Mouse (Mus musculus): ENCODE results near the gene 4833423E24Rik.

Gene 4833423E24Rik

DNA sequence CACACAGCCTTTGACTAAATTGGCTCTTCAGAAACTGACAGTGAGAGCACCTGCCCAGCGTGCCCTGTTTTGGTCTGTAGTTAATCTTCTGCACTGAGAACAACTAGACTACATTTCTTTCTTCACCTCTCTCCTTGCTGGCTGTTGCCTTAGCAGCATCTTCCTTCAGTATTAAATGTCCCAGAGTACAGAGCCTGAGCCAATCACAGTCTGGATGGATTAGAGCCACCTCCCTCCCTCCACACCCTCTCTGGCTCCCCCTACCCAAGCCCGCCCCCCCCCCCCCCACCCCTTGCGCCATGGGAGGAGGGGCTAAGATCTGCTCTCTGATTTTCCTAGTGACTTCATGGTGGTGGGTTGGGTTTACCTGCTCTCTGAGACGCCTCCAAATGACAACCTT is at the start of gene 4833423E24Rik:
4833423E24Rik (minus strand) TSS at position 146 of the 400 bp plus-strand sequence.
- no peak for DNase-seq (ENCODE audit: low read depth)

DNA sequence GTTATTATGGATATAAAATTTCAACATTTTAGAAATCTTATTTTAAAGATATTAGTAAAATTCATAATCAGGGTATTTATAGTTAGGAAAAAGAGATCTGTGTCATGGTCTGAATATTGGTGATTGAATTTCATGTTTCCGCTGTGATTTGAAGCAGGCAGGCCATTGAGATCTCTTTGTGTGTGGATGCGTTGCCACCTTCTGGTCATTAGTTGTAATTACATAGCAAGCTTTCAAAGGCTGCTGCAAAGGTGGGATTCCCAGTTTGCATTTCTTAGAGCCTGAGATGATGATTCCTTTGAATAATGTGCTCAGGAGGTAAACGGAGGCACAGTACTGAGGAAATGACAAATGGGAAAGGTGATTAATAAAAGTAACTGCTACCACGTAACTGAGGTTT is 42.4 kb upstream of the 4833423E24Rik start:
- DNase-seq (ENCODE audit: low read depth), result peak; percentile 55

GRCm38 (mm10) chr2:85560226-85560625 is 41.4 kb upstream of the 4833423E24Rik start:
- peak; percentile 24 for DNase-seq (ENCODE audit: low read depth)

- DNase-seq (ENCODE audit: low read depth), result no peak
Measured at GRCm38 (mm10) chr2:85554806-85555205, 36.0 kb upstream of the 4833423E24Rik start.

DNA sequence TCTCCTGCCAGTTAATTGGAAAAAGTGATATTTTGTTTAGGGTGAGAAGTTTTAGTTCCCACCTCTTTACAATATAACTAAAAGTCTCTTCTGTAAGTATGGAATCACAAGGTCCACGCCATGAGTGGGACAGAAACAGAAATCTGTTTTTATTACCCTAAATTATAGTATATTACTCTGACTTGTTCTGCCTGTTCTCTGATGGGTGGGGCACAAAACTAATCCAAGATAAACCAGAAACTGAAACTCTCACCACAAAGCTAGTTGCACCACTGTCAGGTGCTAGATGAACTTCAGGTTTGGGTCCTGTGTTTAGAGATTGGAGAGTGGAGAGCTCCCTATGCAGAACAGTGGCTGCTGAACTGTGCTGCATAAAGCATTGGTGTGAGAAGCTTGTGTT is 15.1 kb upstream of the 4833423E24Rik start:
- no peak for DNase-seq (ENCODE audit: low read depth)

- DNase-seq (ENCODE audit: low read depth), result no peak
Measured at GRCm38 (mm10) chr2:85532082-85532778, 13.4 kb upstream of the 4833423E24Rik start.

GRCm38 (mm10) chr2:85522859-85523489 is 4.2 kb upstream of the 4833423E24Rik start:
- no peak for DNase-seq (ENCODE audit: low read depth)

- no peak for DNase-seq (ENCODE audit: low read depth)
Measured at GRCm38 (mm10) chr2:85518292-85518691, 532 bp downstream of the 4833423E24Rik start.

DNA sequence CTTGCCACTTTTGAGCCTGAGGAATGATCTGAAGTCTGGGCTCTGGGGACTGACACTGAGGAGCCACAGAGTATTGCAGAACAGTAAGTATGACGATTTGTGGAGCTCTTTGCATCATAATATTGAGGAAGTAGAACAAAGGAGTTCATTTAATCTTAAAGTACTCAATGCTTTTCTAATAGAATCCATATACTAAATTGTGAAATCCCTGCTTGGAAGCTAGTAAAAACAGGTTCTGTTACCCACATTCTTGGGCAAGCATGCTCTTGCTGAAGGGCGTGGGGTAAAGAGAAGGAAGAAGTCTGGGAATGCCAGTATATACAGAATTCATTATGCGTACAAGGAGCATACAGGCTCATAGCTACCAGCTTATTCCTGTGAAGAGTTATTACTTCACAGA is 8.4 kb downstream of the 4833423E24Rik start:
- no peak for DNase-seq (ENCODE audit: low read depth)

- no peak for DNase-seq (ENCODE audit: low read depth)
Measured at GRCm38 (mm10) chr2:85490396-85490795, 28.4 kb downstream of the 4833423E24Rik start.

GRCm38 (mm10) chr2:85466801-85467325 is 52.0 kb downstream of the 4833423E24Rik start:
- no peak for DNase-seq (ENCODE audit: low read depth)

DNA sequence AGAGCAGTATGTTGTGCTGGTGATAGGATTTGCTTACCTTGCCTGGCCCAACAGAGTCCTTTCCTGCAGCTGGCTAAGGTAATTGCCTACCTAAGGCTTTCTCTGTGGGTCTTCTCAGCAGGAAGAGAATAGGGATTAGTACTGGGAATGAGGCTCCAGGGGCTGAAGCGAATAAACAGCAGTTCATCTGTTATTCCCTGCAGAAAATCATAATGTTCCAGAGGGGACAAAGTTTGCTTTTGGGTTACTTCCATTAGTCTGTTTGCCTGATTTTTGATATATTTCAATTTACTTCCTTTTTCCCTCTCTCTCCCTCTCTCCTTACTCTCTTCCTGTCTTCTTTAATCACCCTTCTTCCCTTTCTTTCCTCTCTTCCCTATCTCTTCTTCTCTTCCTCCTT is 75.3 kb downstream of the 4833423E24Rik start, which contains the start of gene Olfr995:
Olfr995 (minus strand) TSS at position 101 of the 400 bp plus-strand sequence.
- no peak for DNase-seq (ENCODE audit: low read depth)

GRCm38 (mm10) chr2:85442546-85442945 is 76.3 kb downstream of the 4833423E24Rik start:
- DNase-seq (ENCODE audit: low read depth), result no peak

GRCm38 (mm10) chr2:85436351-85436750 is 82.5 kb downstream of the 4833423E24Rik start, which contains the start of gene Olfr994:
Olfr994 (minus strand) TSS chr2:85436451.
- no peak for DNase-seq (ENCODE audit: low read depth)

Data from 416B (cell line).